Mouse (Mus musculus) cerebellum, adult 11 months (tissue): ENCODE results near the gene Rpl19.

Experiments
- DNase-seq: peaks from one replicate; pipeline ENCODE4 v3.0.0; 2022

The Rpl19 gene

GRCm38 (mm10) chr11:98024516-98024915, 2.0 kb upstream of the Rpl19 start:
- DNase-seq: no peak

GRCm38 (mm10) chr11:98026248-98026569, 301 bp upstream of the Rpl19 start:
- no peak for DNase-seq

DNA sequence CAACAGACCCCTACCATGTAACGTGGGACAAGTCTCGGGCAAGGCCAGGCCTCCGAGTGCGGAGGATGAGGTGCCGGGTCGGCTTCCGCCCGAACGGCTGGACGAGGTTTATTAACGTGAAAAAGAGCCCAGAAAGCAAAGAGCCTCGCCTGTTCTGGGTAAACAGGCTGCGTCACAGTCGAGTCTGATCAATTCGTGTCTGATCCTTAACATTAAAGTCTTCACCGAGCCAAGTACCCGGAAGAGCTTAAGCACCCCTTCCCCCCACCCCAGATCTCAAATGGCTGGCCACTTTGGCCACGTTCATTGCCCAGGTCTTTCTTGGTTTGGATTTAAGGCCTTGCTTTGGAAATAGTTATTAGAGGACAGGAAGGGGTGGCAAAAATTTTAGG, 783 bp downstream of the Rpl19 start:
- DNase-seq: no peak

DNA sequence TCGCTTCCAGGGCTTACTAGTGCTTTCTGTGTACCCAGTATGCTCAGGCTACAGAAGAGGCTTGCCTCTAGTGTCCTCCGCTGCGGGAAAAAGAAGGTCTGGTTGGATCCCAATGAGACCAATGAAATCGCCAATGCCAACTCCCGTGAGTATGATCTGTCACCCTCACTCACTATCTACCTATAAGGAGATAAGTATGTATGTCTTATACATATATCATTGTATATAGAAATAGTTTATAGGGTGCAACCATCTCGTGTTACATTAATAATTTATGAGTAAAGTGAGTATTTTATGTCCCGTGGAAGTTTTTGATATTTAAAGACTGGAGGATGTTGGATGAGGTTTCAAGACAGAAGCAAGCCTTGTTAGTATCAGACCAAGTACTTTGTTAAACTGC, 1.3 kb downstream of the Rpl19 start:
- no peak for DNase-seq

- DNase-seq: no peak
These were observed 4.4 kb downstream of the Rpl19 start for GRCm38 (mm10) chr11:98030701-98031442.

- peak; percentile 70 for DNase-seq
These were observed 4.9 kb downstream of the Rpl19 start for GRCm38 (mm10) chr11:98031443-98031770.

DNA sequence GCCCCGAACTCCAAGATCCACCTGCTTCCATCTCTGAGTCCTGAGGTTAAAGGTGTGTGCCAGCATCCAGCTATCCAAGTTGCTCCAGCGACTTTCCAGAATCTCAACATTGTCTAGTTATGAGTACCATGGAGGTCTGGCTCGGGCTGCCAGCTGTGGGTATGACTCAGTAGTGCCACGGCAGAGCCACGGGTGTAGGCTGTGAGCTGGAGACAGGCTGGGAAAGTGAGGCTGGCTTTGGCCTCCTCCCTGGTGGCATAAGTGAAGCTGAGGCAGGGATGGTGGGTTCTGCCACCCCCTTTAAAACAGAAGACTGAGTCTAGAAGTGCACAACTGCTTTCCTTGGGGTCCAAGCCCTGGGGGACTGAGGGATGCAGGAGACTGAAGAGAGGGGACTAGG, 7.6 kb downstream of the Rpl19 start:
- DNase-seq: no peak

DNA sequence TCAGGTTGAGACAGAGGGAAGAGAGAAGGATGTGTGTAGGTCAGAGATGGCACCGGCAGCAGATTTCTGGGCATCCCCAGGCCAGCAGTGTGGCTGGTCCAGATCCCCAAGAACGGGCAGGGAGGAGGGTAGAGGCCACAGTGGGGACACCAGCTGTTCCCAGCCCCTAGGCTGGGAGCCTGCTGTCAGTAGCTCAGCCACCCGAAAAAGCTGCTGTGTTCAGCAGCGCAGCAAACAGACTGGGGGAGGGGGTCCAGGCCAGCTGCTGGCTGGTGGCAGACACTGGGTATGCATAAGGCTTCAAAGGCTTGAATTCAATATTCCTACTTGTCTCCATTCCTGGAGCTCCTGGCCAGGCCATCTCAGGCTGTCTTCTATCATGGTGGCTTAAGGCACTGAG, 8.3 kb downstream of the Rpl19 start:
- DNase-seq: no peak

DNA sequence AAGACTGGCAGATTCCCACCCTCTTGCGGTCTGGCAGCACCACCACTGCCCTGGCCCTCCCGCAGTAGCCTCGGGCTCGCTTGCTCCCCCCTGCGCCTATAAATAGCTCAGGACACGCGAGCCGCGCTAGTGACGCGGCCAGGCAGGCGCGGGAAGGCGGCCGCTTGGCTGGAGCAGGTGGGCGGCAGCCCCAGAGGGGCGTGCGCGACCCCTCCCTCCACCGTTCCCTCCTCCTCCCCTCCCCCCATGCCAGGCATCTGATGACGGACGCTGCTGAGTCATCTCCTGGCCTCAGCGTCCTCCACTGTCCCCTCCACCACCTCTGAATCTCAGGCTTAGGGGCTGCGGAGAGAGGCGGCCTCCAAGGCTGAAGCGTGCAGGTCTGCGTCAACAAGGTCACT, 9.5 kb downstream of the Rpl19 start:
- DNase-seq: peak; percentile 68

GRCm38 (mm10) chr11:98037871-98038270, 11.4 kb downstream of the Rpl19 start:
- DNase-seq: no peak

- no peak for DNase-seq
These were observed 14.5 kb downstream of the Rpl19 start for GRCm38 (mm10) chr11:98040975-98041374.

GRCm38 (mm10) chr11:98042741-98043140, 16.2 kb downstream of the Rpl19 start:
- no peak for DNase-seq

- no peak for DNase-seq
These were observed 17.6 kb downstream of the Rpl19 start for GRCm38 (mm10) chr11:98044074-98044473.

- DNase-seq: no peak
These were observed 19.1 kb downstream of the Rpl19 start for GRCm38 (mm10) chr11:98045596-98045995.

- no peak for DNase-seq
These were observed 20.0 kb downstream of the Rpl19 start for GRCm38 (mm10) chr11:98046466-98046865.

DNA sequence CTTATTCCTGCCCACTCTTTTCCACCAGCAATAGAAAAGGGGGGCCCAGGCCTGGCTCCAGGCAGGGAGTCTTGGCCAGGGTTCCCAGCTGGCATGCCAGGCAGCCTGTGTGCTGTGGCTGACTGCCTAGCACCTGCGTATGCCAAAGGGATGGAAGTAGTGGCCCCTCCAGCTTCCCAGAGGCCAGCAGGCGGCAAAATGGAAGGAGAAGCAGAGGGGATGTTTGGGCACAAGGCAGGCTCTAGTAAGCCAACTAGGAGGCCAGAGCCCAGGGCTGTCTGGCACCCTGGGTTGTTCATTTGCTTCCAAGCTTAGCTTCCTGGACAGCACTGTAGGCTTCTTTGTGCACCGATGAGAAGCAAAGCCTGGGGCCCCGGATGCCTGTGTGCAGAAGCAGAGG, 21.2 kb downstream of the Rpl19 start:
- peak; percentile 87 for DNase-seq

DNA sequence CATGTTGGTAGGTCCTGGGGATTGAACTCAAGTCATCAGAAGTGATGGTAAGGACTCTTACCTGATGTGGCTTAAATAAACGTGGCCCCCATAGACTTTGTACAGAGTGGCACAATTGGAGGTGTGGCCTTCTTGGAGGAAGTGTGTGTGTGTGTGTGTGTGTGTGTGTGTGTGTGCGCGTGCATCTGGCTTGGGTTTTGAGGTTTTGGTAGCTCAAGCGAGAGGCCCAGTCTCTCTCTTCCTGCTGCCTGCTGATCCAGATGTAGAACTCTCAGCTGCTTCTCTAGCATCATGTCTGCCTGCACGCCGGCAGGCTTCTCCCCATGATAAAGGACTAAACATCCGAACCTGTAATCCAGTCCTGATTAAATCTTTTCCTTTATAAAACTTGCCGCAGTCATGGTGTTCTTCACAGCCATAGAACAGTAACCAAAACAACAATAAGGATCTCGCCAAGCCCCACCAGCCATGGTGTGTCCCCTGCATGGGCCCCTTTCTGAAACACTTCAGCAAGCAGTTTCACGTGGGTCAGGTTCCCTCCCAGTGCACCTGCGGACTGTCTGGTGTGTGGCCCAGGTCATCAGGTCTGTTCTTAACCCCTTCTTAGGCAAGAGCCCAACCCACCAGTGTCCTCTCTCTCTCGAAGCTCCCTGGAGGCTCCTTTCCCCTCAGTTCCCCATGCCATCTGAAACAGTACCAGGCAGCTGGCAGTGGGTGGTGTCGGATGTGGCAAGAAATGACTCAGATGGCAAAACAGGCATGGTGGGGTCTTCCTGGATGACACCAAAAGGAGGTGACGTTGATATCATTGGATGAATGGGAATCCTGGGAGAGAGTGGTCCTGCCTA, 23.4 kb downstream of the Rpl19 start:
- DNase-seq: no peak

- DNase-seq: no peak
These were observed 24.0 kb downstream of the Rpl19 start for GRCm38 (mm10) chr11:98050520-98050815.

DNA sequence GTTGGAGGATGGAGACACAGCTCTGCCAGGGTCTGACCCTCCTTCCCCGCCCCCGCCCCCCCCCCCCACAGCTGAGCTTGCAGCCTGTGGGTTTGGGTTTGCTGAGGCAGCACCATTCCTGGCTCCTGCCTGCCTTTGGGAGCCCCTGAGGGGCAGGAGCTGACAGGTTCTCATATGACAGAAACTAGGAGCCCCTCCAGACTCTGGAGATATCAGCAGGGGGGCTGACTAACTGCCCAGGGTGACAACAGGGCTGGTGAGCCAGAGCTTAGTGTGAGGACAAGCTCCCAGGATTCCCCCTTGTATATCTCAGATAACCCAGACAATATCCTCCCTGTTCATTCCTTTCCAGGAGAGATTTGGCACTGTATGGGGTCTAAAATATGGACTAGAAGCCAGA, 24.4 kb downstream of the Rpl19 start:
- no peak for DNase-seq

DNA sequence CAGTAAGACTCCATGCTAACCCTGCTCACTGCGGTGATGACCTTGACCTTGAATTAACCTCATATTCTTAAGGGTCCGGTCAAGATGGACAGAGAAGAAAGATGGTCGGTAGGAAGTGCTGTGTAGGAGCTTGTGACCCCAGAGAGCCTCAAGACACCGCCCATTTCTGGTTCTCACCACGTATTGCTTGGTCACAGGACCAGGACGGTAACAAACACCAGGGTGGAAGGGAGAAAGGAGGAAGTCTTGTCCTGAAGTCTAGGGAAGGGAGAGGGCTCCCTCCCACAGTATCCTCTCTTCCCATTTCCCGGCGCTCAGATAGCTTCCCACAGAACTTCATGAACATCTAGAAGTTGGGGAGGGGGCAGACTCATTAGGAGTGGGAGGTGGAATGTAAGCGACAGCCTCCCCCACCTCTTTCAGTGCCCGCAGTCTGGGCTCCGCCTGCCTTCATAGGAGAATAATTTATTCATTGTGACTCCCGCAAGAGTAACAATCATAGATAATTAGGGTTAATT, 25.2 kb downstream of the Rpl19 start:
- no peak for DNase-seq

DNA sequence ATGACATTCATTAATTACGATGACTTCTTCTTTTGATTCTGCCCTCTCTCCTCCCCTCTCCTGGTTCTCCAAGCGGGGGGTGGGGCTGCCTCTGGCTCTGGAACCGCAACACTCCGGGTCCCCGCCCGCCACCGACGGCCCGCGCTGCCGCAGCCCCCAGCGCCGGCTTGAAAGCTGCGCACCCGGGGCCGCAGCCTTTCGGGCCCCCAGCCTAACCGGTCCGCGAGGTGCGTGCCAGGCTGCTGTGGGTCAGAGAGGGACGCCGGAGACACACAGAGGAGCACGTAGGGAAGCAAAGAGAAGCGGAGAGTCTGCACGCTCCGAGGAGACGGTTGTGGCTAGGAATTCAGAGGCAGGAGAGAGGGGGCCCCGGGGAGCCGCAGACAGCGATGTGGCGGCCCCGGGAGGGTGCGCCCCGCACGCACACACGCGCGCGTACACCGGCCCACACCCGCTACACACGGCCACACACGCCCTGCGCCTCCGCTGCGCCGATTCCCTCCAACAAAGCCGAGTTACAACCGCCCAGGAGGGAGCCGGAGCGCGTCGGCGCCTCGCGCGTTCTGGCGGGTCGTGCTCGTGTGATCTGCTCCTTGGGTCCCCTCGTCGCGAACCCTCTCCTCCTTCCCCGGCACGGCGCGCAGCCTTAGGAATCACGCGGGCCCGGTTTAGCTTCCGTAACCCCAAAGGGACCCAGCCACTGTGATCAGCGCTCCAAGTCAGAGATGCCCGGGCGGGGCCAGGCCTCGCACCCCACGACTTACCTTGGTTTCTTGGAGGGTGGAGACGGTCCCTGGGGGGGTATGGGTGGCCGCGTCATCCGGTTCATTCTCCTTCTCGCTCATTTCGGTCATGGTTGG, 25.8 kb downstream of the Rpl19 start:
- DNase-seq: no peak

DNA sequence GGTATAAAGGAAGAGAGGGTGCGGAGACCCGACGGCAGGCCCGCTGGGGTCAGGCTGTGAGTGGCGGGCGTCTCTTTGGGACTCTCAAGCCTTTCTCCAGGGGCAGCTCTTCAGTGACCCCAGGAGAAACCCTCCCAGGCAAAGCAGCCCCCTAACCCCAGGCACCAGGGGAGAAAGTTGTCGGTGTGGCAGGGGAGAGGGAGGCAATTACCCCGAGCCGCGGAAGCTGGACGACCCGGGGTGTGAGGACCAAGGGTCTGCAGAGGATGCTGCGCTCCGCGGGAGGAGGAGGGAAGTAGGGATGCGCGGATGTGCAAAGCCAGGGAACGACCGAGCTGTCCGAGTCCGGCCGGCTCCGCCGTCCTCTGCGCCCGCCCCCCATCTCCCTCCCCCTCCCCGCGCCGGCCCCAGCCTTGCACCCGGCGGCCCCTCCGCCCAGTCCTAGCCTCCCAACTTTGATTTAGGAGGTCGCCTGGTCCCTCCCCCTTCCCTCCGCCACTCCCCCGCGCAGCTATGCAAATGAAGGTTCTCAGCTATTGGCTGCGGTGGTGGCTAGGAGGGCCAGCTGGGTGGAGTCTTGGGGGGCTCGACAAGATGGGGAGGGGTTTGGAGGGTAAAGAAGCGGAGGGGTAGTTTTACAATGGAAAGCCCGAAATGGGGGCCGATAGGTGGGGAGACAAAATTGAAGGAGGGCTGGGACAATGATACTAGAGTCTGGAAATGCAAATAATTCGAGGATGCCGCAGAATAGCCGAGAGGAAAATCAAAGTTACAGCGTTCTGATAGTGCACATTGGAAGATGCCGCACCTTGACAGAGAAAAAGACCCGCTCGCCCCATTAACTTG, 26.7 kb downstream of the Rpl19 start, which contains the start of gene Stac2:
TSS of gene Stac2 (minus strand) at position 474 of the 846 bp plus-strand sequence.
- peak; percentile 77 for DNase-seq

GRCm38 (mm10) chr11:98057466-98057865, 31.0 kb downstream of the Rpl19 start:
- no peak for DNase-seq
